Mouse (Mus musculus) urinary bladder, postnatal 36 days (tissue): ENCODE data around the gene Sh3pxd2a.

ENCODE experiments used
- DNase-seq, 2 experiments: peaks; one replicate each; pipeline ENCODE4 v3.0.0; 2022; ENCODE audit warnings: low spot score in 2 of 2, mixed read lengths in 1 of 2

The Sh3pxd2a gene

DNA sequence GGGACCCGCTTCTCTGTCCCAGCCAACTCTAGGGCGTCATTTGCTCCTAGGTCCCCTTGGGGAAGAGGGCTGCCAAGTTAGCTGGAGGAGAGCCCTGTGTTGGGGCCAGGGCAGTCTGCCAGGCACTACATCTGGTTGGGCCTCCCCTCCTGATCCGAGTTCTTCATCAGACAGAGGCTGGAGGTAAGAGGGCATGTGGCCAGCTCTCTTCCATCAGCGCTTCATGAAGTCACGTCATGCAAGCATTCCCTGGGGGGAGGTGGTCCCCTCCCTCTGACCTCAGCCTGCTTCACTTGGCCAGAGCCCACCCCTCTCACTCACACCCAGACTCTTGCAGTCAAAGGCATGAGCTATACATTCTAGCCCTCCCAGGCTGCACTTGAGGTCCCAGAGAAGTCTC lies 25.8 kb downstream of the Sh3pxd2a start:
- peak in 1 of 2 experiments; percentile 73 for DNase-seq

DNA sequence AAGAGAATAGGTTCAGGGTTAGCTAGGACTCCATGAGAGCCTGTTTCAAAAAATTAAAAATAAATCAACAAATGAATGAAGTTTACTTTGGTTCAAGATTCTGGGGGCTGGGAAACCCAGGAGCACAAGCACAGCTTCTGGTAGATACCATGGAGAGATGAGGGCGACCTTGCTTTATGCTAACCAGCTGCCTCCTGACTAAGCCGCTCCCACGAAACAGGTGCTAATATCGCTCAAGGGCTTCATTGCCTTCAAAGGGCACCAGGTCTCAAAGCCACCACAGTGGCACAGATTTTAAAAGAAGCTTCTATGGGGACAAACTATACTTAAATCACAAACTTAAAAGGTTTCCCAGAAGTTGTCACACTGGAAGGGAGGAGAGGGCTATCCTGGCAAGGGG lies 27.2 kb downstream of the Sh3pxd2a start:
- no peak for DNase-seq

- DNase-seq = no peak
These were observed 28.0 kb downstream of the Sh3pxd2a start for GRCm38 (mm10) chr19:47436236-47436635.

GRCm38 (mm10) chr19:47434655-47435054 lies 29.5 kb downstream of the Sh3pxd2a start:
- DNase-seq = no peak

DNA sequence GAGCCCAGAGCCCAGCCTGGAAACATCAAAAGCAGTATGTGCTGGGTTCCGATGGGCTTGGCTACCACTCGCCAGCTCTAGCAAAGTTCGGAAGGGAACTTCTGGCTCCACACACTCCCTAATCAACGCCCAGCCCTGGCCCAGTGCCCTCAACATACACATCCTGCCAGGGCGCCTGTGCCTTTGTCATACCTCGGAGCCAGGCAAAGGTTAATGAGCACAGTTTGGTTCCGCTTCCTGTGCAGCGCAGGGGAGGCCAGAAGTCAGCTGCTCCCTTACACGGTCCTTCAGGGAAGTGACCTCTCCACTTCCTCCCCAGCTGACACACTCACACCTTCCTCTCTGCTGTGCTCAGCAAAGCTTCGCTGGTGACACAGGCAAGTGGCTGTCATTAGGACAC lies 31.9 kb downstream of the Sh3pxd2a start:
- peak in 1 of 2 experiments; percentile 31 for DNase-seq

DNA sequence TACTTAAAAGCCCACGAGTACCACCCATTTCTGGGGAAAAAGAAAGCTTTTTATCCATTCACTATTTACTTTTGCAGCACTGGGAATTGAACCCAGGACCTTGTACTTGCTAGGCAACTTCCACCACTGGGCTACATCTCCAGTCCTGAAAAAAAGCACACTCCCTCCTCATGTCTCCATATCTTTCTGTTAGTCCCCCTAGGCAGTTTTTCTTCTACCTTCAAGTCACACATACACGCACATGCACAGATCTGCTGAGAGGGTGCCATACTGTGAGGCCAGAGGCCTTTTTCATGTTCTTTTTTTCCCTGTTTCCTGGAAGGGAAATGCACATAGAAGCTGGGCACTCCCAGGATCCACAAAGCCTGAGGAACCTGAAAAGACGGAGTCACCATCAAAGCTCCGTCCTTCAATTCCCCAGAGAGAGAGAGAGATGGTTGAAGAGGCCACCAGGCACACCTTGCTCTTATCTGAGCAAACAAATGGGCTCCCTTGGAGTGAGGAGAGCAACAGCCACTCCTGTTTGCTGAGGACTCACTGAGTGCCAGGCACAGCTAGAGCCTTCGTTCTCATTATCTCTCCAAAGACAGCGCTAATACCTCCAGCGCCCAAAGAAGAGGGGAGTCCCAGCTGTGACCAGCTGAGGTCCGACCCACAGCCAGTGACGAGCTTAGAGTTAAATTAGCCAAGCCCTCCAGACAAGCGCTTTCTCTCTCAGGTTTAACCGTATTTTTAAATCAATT lies 32.8 kb downstream of the Sh3pxd2a start:
- no peak for DNase-seq

DNA sequence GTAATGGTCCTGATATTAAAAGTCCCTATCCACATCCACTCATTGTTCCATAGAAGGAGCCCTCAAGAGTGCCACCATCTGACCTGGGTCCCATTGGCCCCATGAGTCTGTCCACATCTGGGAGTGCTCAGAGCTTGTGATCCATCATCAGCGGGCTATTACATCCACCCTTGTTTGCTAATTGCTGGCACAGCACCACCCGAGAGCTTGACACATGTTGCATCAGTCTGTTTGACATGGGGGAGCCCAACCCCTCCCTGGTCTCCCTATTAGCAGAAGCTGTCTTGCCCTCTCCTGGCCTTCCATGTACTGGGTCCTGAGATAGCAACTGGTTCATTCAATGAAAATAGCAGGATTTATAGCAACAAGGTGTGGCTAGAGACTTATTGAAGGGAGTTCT lies 34.0 kb downstream of the Sh3pxd2a start:
- no peak for DNase-seq

DNA sequence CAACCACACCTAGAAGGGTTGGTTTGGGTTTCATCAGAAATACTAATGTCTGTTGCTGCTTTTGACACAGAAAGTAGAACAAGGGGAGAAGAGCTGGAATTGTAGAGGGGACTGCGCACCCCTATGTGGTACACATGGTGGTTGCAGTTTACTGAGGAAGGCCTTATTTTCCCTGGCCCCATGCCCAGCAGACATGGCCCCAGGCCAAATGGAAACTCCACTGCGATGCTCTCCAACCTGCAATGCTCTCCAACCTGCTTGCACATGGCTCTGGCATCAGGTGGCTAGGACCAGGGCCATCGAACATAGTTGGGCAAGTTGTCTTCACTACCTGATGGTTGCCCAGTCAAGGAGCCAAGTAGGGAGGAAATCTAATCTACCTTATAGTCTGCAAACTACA lies 35.0 kb downstream of the Sh3pxd2a start:
- no peak for DNase-seq

- no peak for DNase-seq
These were observed 35.4 kb downstream of the Sh3pxd2a start for GRCm38 (mm10) chr19:47428794-47429193.

DNA sequence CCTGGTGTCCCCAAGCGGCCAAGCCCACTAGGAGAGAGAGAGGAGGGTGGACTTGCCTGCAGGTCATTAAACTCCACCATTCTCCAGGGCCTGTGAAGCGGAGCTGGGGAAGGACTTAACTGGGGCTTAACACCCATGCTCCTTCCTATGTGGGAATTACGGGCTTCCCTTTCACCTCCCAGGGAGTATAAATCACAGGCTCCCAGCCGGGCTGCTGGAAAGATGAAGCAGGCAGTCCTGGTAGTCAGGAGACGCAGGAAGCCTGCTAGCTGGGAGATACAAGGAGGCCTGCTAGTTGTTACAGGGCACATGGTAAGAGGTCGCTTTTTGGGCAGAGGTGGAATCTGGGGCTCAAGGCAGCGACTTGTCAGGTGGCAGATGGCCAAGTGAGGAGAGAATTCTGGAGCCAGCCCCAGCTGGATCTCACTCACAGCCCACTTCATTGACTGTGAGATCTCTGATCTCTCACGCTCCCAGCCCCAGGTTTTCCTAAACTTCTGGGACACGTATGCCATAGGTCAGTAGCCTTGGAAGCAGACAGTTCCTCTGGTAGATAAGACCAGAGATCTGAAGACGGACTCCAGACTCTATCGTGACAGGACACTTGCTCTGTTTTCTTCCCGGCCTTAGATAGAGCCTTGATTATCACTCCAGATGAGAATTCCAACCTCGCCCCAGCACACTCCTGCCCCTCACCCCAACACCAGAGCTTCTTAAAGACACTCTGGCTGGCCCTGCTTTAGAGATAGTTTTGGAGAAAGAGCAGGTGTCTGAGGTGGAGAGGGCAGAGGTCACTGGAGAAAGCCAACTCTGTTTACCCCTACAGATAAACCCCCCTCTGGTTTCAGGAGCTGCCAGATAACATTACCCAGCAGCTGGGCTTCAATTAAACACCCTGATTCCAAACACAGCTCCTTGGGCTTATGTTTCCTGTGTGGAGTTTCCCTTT lies 36.1 kb downstream of the Sh3pxd2a start:
- DNase-seq = no peak

- no peak for DNase-seq
These were observed 40.6 kb downstream of the Sh3pxd2a start for GRCm38 (mm10) chr19:47423632-47424031.

DNA sequence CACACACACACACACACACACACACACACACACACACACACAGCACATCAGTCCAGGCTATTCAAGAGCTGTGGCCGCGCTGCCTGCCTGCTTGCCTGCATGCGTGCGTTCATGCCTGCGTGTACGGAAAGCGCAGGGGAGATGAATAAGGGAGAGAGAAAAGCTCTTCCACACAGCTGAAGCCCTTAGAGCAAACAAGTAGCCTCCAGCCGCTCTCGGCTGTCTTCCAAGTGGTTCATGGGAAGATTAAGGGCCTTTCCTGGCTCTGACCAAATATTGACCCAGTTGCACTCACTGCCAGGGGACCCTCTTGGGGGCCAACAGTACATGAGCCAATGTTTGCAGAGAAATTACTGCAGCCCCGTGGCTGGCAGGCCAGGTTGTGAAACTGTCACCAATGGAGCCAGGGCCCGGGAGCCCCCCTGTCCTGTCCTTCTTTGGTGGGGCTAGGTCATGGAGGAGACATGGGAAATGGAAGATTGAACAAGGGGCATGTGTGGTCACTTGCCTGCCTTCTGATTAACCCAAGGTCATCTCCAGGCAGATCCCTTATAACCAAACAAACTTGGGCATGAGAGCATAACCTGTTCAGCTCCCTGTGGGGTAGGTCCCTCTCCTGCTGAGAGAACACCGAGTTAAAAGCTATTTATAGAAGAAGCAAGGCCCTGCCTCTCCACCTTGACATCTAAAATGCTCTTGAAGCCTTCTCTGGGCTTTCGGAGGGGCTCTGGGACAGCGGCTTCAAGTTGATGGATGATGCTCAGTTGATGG lies 42.9 kb downstream of the Sh3pxd2a start:
- DNase-seq = no peak

DNA sequence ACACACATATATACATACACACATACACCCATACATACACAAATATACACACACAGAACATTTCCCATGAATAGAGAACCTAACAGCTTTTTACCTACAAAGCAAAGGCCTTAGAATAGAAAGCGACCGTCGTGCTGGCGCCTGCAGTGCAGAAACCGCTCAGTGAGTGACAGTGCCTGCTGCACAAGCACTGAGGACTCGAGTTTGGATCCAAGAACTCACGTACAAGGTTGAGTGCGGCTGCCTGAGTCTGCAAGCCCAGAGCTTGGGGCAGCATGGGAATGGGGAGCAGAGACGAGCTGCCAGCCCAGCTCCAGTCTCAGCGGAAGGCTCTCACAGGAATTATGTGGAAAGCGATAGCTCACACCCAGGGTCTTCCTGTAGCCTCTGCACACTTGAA lies 43.7 kb downstream of the Sh3pxd2a start:
- no peak for DNase-seq

DNA sequence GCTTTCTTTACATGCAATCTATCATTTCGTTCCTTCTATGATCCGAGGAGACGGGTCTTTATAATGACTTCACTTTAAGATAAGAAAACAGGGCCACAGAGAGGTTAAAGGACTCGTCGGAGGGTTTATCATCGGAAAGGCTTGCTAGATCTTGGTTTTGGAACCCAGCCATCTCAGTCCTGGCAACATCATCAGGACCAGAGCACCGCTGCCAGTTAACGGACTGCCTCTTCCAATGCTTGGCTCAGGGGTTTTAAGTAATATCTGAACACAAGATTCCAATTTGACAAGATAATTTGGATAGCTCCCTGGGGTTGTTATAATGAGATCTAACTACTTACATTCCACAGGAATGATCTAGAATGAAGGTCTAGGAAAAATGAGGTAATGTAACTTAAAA lies 45.0 kb downstream of the Sh3pxd2a start:
- peak in 1 of 2 experiments; percentile 44 for DNase-seq

- peak in 1 of 2 experiments; percentile 39 for DNase-seq
These were observed 48.0 kb downstream of the Sh3pxd2a start for GRCm38 (mm10) chr19:47416161-47416560.

GRCm38 (mm10) chr19:47414142-47414905 lies 49.9 kb downstream of the Sh3pxd2a start:
- DNase-seq = no peak

DNA sequence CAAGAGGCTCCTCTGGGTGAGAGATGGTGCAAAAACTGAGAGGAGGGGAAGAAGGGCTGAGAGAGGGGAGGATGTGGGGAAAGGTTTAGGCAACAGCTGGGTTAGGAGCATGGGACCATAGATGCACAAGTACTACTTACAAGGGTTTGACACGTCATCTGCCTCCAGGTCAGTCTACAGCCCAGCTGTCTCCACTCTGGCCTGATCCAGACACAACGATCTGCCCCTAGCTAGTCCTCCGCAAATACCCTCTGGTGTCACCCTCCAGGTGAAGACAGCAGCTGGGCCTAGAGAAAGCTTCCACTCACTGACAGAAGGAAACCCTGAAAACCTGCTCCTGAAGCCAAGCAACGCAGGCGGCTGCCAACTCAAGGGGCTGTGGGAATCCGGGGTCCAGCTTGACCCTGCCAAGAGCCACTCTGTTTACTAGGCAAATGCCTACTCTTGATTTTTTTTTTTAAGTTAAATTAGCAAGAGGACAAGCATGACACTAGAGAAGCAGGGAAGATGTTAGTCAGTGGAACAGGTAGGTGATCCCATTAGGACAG lies 50.7 kb downstream of the Sh3pxd2a start:
- DNase-seq = no peak

GRCm38 (mm10) chr19:47412566-47413248 lies 51.5 kb downstream of the Sh3pxd2a start:
- peak in 1 of 2 experiments; percentile 30 for DNase-seq

GRCm38 (mm10) chr19:47410301-47410700 lies 53.9 kb downstream of the Sh3pxd2a start:
- DNase-seq = no peak

GRCm38 (mm10) chr19:47409142-47409541 lies 55.1 kb downstream of the Sh3pxd2a start:
- DNase-seq = no peak
